Comparison of ENCODE assay signal across 8 mouse cellular contexts in the genomic region with DNA sequence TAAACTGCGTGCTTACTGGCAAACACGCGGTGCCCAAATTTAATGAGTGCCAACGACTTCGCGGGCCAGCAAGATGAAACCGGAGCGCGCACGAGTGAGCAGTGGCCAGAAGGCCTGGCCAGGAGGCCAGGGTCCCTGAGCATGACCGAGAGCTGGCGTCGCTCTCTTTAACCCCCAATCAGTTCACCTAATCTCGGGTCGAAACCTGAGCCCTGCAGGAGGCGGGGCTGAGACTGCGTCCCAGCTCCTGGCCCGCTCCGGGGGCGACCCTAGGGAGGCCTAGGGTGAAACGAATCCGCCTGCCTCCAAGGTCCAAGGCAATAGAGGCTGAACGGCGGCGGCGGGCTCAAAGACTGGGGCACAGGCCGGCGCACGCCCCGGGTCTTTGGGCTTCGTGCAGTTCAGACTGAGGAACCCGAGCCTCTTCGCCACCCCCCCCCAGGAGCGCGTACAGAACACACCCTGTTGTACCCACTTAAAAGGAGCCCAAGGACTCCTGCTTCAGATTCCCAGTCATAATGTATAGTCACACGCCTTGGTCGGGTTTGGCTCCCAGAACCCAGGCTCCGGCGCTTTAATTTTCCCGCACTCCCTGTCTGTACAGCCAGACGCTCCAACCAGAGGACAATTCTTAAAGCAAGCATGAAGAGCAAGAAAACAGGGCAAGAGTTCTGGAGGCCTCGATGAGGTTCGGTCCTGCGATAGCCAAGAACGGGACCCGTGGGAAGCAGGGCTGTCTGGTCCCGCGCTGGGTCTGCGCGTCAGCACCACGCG. TPM values are rescaled to one million over a fixed set of nuclear protein-coding genes. Genes with fewer than 3 reads are reported as not detected.
A peak's percentile ranks its signal among the peaks of the same experiment; 100 is the strongest.
DNase-seq lines count a peak whose midpoint lies in the region; ATAC-seq and TF ChIP-seq lines count a peak whose summit lies in the region.

No protein-coding gene starts in this region.

- no peak for ATAC-seq in cerebellum, adult (ENCODE audit: insufficient number of reproducible peaks, low FRiP score, low TSS enrichment)
- ATAC-seq in forebrain, embryonic 13.5 days: peak; percentile 26; the same call in 1 of the 2 replicates
- ATAC-seq in midbrain, postnatal 0 days (ENCODE audit: low FRiP score): no peak

- H3K4me1 ChIP-seq in CH12.LX (ENCODE audit: control insufficient read depth in 1 of 2, insufficient read depth in 2 of 2): peaks cover 4 to 32% of the 10 kb centered on the region in 2 experiments; a peak in 3 of 4 replicates
- H3K4me1 ChIP-seq in forebrain, embryonic 13.5 days: peaks cover 44% of the 10 kb centered on the region
- peaks cover 20% of the 10 kb centered on the region for H3K4me1 ChIP-seq in midbrain, postnatal 0 days (ENCODE audit: insufficient read depth, low read length)

- peak overlapping the region; percentile 52 for H3K27ac ChIP-seq in CH12.LX (ENCODE audit: insufficient read depth, low read depth)
- H3K27ac ChIP-seq in forebrain, embryonic 13.5 days: no peak overlapping the region
- H3K27ac ChIP-seq in midbrain, postnatal 0 days (ENCODE audit: low read depth, low read length): no peak overlapping the region

- DNase-seq in cerebellum, postnatal 10 days: peak; percentile 21 to 30
- no peak for DNase-seq in CH12.LX (ENCODE audit: extremely low read depth)
- DNase-seq in kidney, postnatal 14 days: peak; percentile 12
- DNase-seq in midbrain, postnatal 0 days (ENCODE audit: low spot score): no peak
- DNase-seq in yolk sac, embryonic 10.5 days (ENCODE audit: low spot score): peak; percentile 29
- no peak for DNase-seq in layer of hippocampus, adult 11-12 months (ENCODE audit: low spot score)

- TF ChIP-seq EP300 in CH12.LX (IDR thresholded peaks at IDR 0.05; ENCODE audit: low read length): no peak

- H3K4me3 ChIP-seq in CH12.LX (replicated peaks in 1 of 3; ENCODE audit: low read depth in 2 of 3, low read length in 2 of 3, poor library complexity in 1 of 3): peak overlapping the region in 2 of 3 experiments; percentile 44 to 58
- H3K4me3 ChIP-seq in forebrain, embryonic 13.5 days: peak overlapping the region; percentile 23; the same call in 1 of the 2 replicates
- H3K4me3 ChIP-seq in midbrain, postnatal 0 days (ENCODE audit: low read depth, low read length): peak overlapping the region; percentile 10; the same call in 1 of the 2 replicates

- WGBS in forebrain, embryonic 13.5 days: under 1% methylated on average over 52 of the region's 52 CpGs
- under 1% methylated on average over 52 of the region's 52 CpGs for WGBS in midbrain, postnatal 0 days

- no peak for TF ChIP-seq POLR2A in CH12.LX (IDR thresholded peaks at IDR 0.05; ENCODE audit: low read depth, low read length)

- H3K27me3 ChIP-seq in CH12.LX (replicated peaks): no peaks in the 10 kb centered on the region
- H3K27me3 ChIP-seq in forebrain, embryonic 13.5 days: peaks cover 96% of the 10 kb centered on the region
- H3K27me3 ChIP-seq in midbrain, postnatal 0 days (ENCODE audit: insufficient read depth, low read length): peaks cover 67% of the 10 kb centered on the region

- H3K9me3 ChIP-seq in CH12.LX (replicated peaks; ENCODE audit: low read length): peaks cover 42% of the 10 kb centered on the region
- H3K9me3 ChIP-seq in forebrain, embryonic 13.5 days (replicated peaks): no peaks in the 10 kb centered on the region
- no peaks in the 10 kb centered on the region for H3K9me3 ChIP-seq in midbrain, postnatal 0 days (ENCODE audit: low read length)

- no peaks in the 10 kb centered on the region for H3K79me2 ChIP-seq in CH12.LX (replicated peaks; ENCODE audit: control insufficient read depth, extremely low read depth, insufficient read depth, poor library complexity, severe bottlenecking)

- no peak overlapping the region for H3K4me2 ChIP-seq in CH12.LX (ENCODE audit: insufficient read depth, low read depth, poor library complexity, severe bottlenecking)
- peak overlapping the region; percentile 47 for H3K4me2 ChIP-seq in forebrain, embryonic 13.5 days
- peak overlapping the region; percentile 15; the same call in 1 of the 2 replicates for H3K4me2 ChIP-seq in midbrain, postnatal 0 days (ENCODE audit: low read depth, low read length, poor library complexity, severe bottlenecking)

- no peak overlapping the region for H3K9ac ChIP-seq in CH12.LX (ENCODE audit: insufficient read depth, low read depth)
- 0 out of 2 replicates have a peak overlapping the region, but pooled peaks have one; percentile 21 for H3K9ac ChIP-seq in forebrain, embryonic 13.5 days
- no peak overlapping the region for H3K9ac ChIP-seq in midbrain, postnatal 0 days (replicated peaks; ENCODE audit: low read length, poor library complexity, severe bottlenecking)

- no peak for TF ChIP-seq CTCF in CH12.LX (conservative IDR thresholded peaks at IDR 0.05 in 1 of 2, IDR thresholded peaks at IDR 0.05 in 1 of 2; ENCODE audit: low read depth in 2 of 2, low read length in 2 of 2)
- TF ChIP-seq CTCF in midbrain, postnatal 0 days (IDR thresholded peaks at IDR 0.05): no peak

- dilution Hi-C loops in CH12.LX (cut with MboI; ENCODE audit: extremely low pct_ligation_motif_present, extremely low pct_unique_long_range_greater_than_20kb, low sequenced_read_pairs): no loop called here

- TF ChIP-seq RAD21 in CH12.LX (IDR thresholded peaks at IDR 0.05; ENCODE audit: low read depth, low read length): no peak

- peaks cover 7 to 31% of the 10 kb centered on the region in 2 experiments for H3K36me3 ChIP-seq in CH12.LX (replicated peaks in 1 of 2; ENCODE audit: control insufficient read depth in 1 of 2, insufficient read depth in 1 of 2, low read length in 1 of 2)
- no peaks in the 10 kb centered on the region for H3K36me3 ChIP-seq in forebrain, embryonic 13.5 days (ENCODE audit: poor library complexity, severe bottlenecking)
- no peaks in the 10 kb centered on the region for H3K36me3 ChIP-seq in midbrain, postnatal 0 days (ENCODE audit: insufficient read depth, low read length)

- in situ Hi-C loops in CH12.LX (cut with MboI; ENCODE audit: low pct_ligation_motif_present, low pct_unique_long_range_greater_than_20kb, low sequenced_read_pairs): no loop called here

TF ChIP-seq in CH12.LX, 34 proteins besides CTCF, POLR2A, EP300 and RAD21:
- TF ChIP-seq MAFK (IDR thresholded peaks at IDR 0.05; ENCODE audit: insufficient replicate concordance, low read length): no peak
- TF ChIP-seq CHD2 (IDR thresholded peaks at IDR 0.05; ENCODE audit: low read length): no peak
- TF ChIP-seq NRF1 (IDR thresholded peaks at IDR 0.05; ENCODE audit: low read depth, low read length): no peak
- TF ChIP-seq MEF2A (IDR thresholded peaks at IDR 0.05; ENCODE audit: borderline replicate concordance, low read depth, low read length): no peak
- TF ChIP-seq HCFC1 (IDR thresholded peaks at IDR 0.05; ENCODE audit: low read depth, low read length): no peak
- no peak for TF ChIP-seq ZMIZ1 (IDR thresholded peaks at IDR 0.05; ENCODE audit: low read depth, low read length)
- no peak for TF ChIP-seq MYC (IDR thresholded peaks at IDR 0.05; ENCODE audit: low read depth, low read length)
- no peak for TF ChIP-seq RCOR1 (conservative IDR thresholded peaks at IDR 0.05; ENCODE audit: low read depth, low read length)
- no peak for TF ChIP-seq ZC3H11A (IDR thresholded peaks at IDR 0.05; ENCODE audit: low read depth, low read length)
- TF ChIP-seq PAX5 (IDR thresholded peaks at IDR 0.05; ENCODE audit: low read length): no peak
- TF ChIP-seq GABPA (IDR thresholded peaks at IDR 0.05; ENCODE audit: insufficient replicate concordance, low read depth, low read length): no peak
- TF ChIP-seq ZKSCAN1 (IDR thresholded peaks at IDR 0.05; ENCODE audit: borderline replicate concordance, low read depth, low read length): no peak
- TF ChIP-seq BHLHE40 (IDR thresholded peaks at IDR 0.05; ENCODE audit: low read depth, low read length): no peak
- no peak for TF ChIP-seq ELF1 (IDR thresholded peaks at IDR 0.05; ENCODE audit: low read depth, low read length)
- no peak for TF ChIP-seq MXI1 (IDR thresholded peaks at IDR 0.05; ENCODE audit: low read depth, low read length)
- no peak for TF ChIP-seq MAX (IDR thresholded peaks at IDR 0.05; ENCODE audit: low read length)
- no peak for TF ChIP-seq TBP (conservative IDR thresholded peaks at IDR 0.05; ENCODE audit: low read depth, low read length)
- no peak for TF ChIP-seq MAZ (IDR thresholded peaks at IDR 0.05; ENCODE audit: low read depth, low read length)

RNA-seq across cellular contexts. Expression of a gene that starts 1.0 kb away (rescaled TPM):
- 1.2 and 1.4 TPM in 2 replicates for total RNA-seq in CH12.LX (2012; rRNA removed)
- 1.5 TPM in 2 replicates for total RNA-seq in CH12.LX (2014; rRNA removed)
- polyA plus RNA-seq in CH12.LX (2012; ENCODE audit: insufficient read length, low read depth): 0.99 and 1.2 TPM in 2 replicates
- not detected in 2 replicates for polyA plus RNA-seq in forebrain, embryonic 13.5 days (2015; fragmentation: Nextera tagmentation; extraction: Ambion mirVana)
- total RNA-seq in midbrain, postnatal 0 days (2014; rRNA removed): 0.05 TPM in 1 of 2 replicates, not detected in the other
- not detected in 2 replicates for polyA plus RNA-seq in midbrain, postnatal 0 days (2015; fragmentation: Nextera tagmentation; extraction: Ambion mirVana)

Comparison
In these comparisons a context has a peak if more than half of its experiments do, and no peak if none do; other contexts are left out.
1. DNase-seq: peak in cerebellum, postnatal 10 days (2 of 2), kidney, postnatal 14 days (single experiment) and yolk sac, embryonic 10.5 days (single experiment); none in CH12.LX (single experiment), midbrain, postnatal 0 days (single experiment) and layer of hippocampus, adult 11-12 months (single experiment).
2. Peak in every context shown above with its lines, with median percentiles within 50 percentile points of each other: H3K4me3 ChIP-seq.